Mouse (Mus musculus): ENCODE measurements around the gene 4933406M09Rik. TPM values are rescaled to one million over a fixed set of nuclear protein-coding genes. Genes with fewer than 3 reads are reported as not detected.

Gene 4933406M09Rik
- polyA plus RNA-seq, 2 experiments, result not detected

- ATAC-seq (ENCODE audit: low FRiP score, low read depth) (no peak), DNase-seq (ENCODE audit: low spot score) (peak; percentile 1)
- Histone ChIP-seq H3K36me3 (ENCODE audit: control insufficient read depth, insufficient read depth, low read length) (no peaks in the 10 kb centered on the region), H3K9me3 (ENCODE audit: control insufficient read depth, low read length) (no peaks in the 10 kb centered on the region), H3K27ac (replicated peaks; ENCODE audit: low read depth, low read length) (no peak overlapping the region), H3K4me2 (replicated peaks; ENCODE audit: low read depth, low read length, severe bottlenecking) (no peak overlapping the region), H3K27me3 (ENCODE audit: control insufficient read depth, insufficient read depth, low read length) (no peaks in the 10 kb centered on the region), H3K4me3 (replicated peaks; ENCODE audit: low read length) (no peak overlapping the region), H3K9ac (ENCODE audit: low read depth, low read length, severe bottlenecking) (no peak overlapping the region), H3K4me1 (ENCODE audit: control insufficient read depth, insufficient read depth, low read length) (no peaks in the 10 kb centered on the region)
- 89% methylated on average over 12 of the region's 12 CpGs for WGBS
- TF ChIP-seq POLR2A (IDR thresholded peaks at IDR 0.05; ENCODE audit: borderline replicate concordance, extremely low read depth, insufficient read depth, insufficient read length), result no peak
Measured at GRCm38 (mm10) chr1:134398210-134398609, 12.5 kb downstream of the 4933406M09Rik start.

- DNase-seq (ENCODE audit: low spot score) (peak; percentile 2), ATAC-seq (ENCODE audit: low FRiP score, low read depth) (no peak)
- no peak overlapping the region for H3K4me3 ChIP-seq (replicated peaks; ENCODE audit: low read length)
- no peak overlapping the region for H3K9ac ChIP-seq (ENCODE audit: low read depth, low read length, severe bottlenecking)
- H3K36me3 ChIP-seq (ENCODE audit: control insufficient read depth, insufficient read depth, low read length), result no peaks in the 10 kb centered on the region
- H3K27me3 ChIP-seq (ENCODE audit: control insufficient read depth, insufficient read depth, low read length), result no peaks in the 10 kb centered on the region
- no peak overlapping the region for H3K27ac ChIP-seq (replicated peaks; ENCODE audit: low read depth, low read length)
- no peak overlapping the region for H3K4me2 ChIP-seq (replicated peaks; ENCODE audit: low read depth, low read length, severe bottlenecking)
- no peaks in the 10 kb centered on the region for H3K4me1 ChIP-seq (ENCODE audit: control insufficient read depth, insufficient read depth, low read length)
- TF ChIP-seq POLR2A (IDR thresholded peaks at IDR 0.05; ENCODE audit: borderline replicate concordance, extremely low read depth, insufficient read depth, insufficient read length), result no peak
- H3K9me3 ChIP-seq (ENCODE audit: control insufficient read depth, low read length), result no peaks in the 10 kb centered on the region
- 63% methylated on average over 5 of the region's 5 CpGs for WGBS
Measured at GRCm38 (mm10) chr1:134399735-134400134, 14.0 kb downstream of the 4933406M09Rik start.

GRCm38 (mm10) chr1:134405509-134406413 is 20.0 kb downstream of the 4933406M09Rik start, which contains the start of gene Cyb5r1:
Gene Cyb5r1 (plus strand): TSS chr1:134405559.
- Histone ChIP-seq H3K9me3 (ENCODE audit: control insufficient read depth, low read length) (no peaks in the 10 kb centered on the region), H3K9ac (ENCODE audit: low read depth, low read length, severe bottlenecking) (peak within 1 kb of the TSS; percentile 73), H3K36me3 (ENCODE audit: control insufficient read depth, insufficient read depth, low read length) (peaks cover 32% of the 10 kb centered on the region), H3K27me3 (ENCODE audit: control insufficient read depth, insufficient read depth, low read length) (no peaks in the 10 kb centered on the region), H3K4me1 (ENCODE audit: control insufficient read depth, insufficient read depth, low read length) (peaks cover 9% of the 10 kb centered on the region), H3K4me3 (replicated peaks; ENCODE audit: low read length) (peak within 1 kb of the TSS; percentile 78), H3K27ac (replicated peaks; ENCODE audit: low read depth, low read length) (peak within 1 kb of the TSS; percentile 59), H3K4me2 (replicated peaks; ENCODE audit: low read depth, low read length, severe bottlenecking) (peak within 1 kb of the TSS; percentile 82)
- 0 out of 2 replicates have a peak, but pooled peaks have one; percentile 69 for TF ChIP-seq POLR2A (IDR thresholded peaks at IDR 0.05; ENCODE audit: borderline replicate concordance, extremely low read depth, insufficient read depth, insufficient read length)
- DNase-seq (ENCODE audit: low spot score) (peak; percentile 90), ATAC-seq (ENCODE audit: low FRiP score, low read depth) (peak; percentile 98)
- WGBS, result under 1% methylated on average over 43 of the region's 43 CpGs

GRCm38 (mm10) chr1:134406414-134406771 is 20.7 kb downstream of the 4933406M09Rik start:
- Histone ChIP-seq H3K9ac (ENCODE audit: low read depth, low read length, severe bottlenecking) (peak overlapping the region; percentile 73), H3K9me3 (ENCODE audit: control insufficient read depth, low read length) (no peaks in the 10 kb centered on the region), H3K4me3 (replicated peaks; ENCODE audit: low read length) (peak overlapping the region; percentile 78), H3K36me3 (ENCODE audit: control insufficient read depth, insufficient read depth, low read length) (peaks cover 35% of the 10 kb centered on the region), H3K27ac (replicated peaks; ENCODE audit: low read depth, low read length) (no peak overlapping the region), H3K4me2 (replicated peaks; ENCODE audit: low read depth, low read length, severe bottlenecking) (peak overlapping the region; percentile 82), H3K27me3 (ENCODE audit: control insufficient read depth, insufficient read depth, low read length) (no peaks in the 10 kb centered on the region), H3K4me1 (ENCODE audit: control insufficient read depth, insufficient read depth, low read length) (peaks cover 9% of the 10 kb centered on the region)
- no peak for ATAC-seq (ENCODE audit: low FRiP score, low read depth)
- WGBS, result 24% methylated on average over 8 of the region's 8 CpGs
- no peak for DNase-seq (ENCODE audit: low spot score)
- no peak for TF ChIP-seq POLR2A (IDR thresholded peaks at IDR 0.05; ENCODE audit: borderline replicate concordance, extremely low read depth, insufficient read depth, insufficient read length)

- Histone ChIP-seq H3K4me3 (replicated peaks; ENCODE audit: low read length) (no peak overlapping the region), H3K9me3 (ENCODE audit: control insufficient read depth, low read length) (no peaks in the 10 kb centered on the region), H3K4me2 (replicated peaks; ENCODE audit: low read depth, low read length, severe bottlenecking) (no peak overlapping the region), H3K4me1 (ENCODE audit: control insufficient read depth, insufficient read depth, low read length) (peaks cover 9% of the 10 kb centered on the region), H3K27ac (replicated peaks; ENCODE audit: low read depth, low read length) (no peak overlapping the region), H3K36me3 (ENCODE audit: control insufficient read depth, insufficient read depth, low read length) (peaks cover 35% of the 10 kb centered on the region), H3K27me3 (ENCODE audit: control insufficient read depth, insufficient read depth, low read length) (no peaks in the 10 kb centered on the region), H3K9ac (ENCODE audit: low read depth, low read length, severe bottlenecking) (no peak overlapping the region; the same call in 1 of the 2 replicates)
- ATAC-seq (ENCODE audit: low FRiP score, low read depth), result no peak
- WGBS, result 58% methylated on average over 8 of the region's 8 CpGs
- no peak for TF ChIP-seq POLR2A (IDR thresholded peaks at IDR 0.05; ENCODE audit: borderline replicate concordance, extremely low read depth, insufficient read depth, insufficient read length)
- DNase-seq (ENCODE audit: low spot score), result no peak
Measured at GRCm38 (mm10) chr1:134408080-134408479, 22.3 kb downstream of the 4933406M09Rik start.

Measured in limb, embryonic 14.5 days (tissue).